Mouse (Mus musculus): ENCODE results near the gene Gpx4.

GRCm38 (mm10) chr10:80100982-80101381 is 54.0 kb downstream of the Gpx4 start:
- TF ChIP-seq TAL1 (IDR thresholded peaks at IDR 0.05; ENCODE audit: low read length), result no peak
- no peak for TF ChIP-seq GATA1 (IDR thresholded peaks at IDR 0.05; ENCODE audit: low read length)

Data from erythroblast, embryonic 14.5 days (primary cell).